Mouse (Mus musculus) neural tube, embryonic 14.5 days (tissue): ENCODE measurements at regions not wholly inside any gene's neighbourhood (a gene's known extent, or its start where the extent isn't known, plus 50 kb on each side); places are given as distances from the start of the nearest gene placed in this dataset.

Experiments
- ATAC-seq: fragments of 200-750 bp; cut with Nextera tagmentation; 2 replicates; pipeline ENCODE4 v1.8.0; 2017; ENCODE audit warnings: low read depth, mild to moderate bottlenecking, moderate TSS enrichment, moderate library complexity
- H3K27ac ChIP-seq: fragments of 300-500 bp; sonication (generic); 2 replicates; pipeline ENCODE4 v1.5.1; 2014; ENCODE audit warnings: low read depth, mild to moderate bottlenecking, control low read depth, low read length, moderate library complexity, mixed read lengths
- H3K27me3 ChIP-seq: fragments of 300-500 bp; sonication (generic); 2 replicates; pipeline ENCODE4 v1.6.1; 2014; ENCODE audit warnings: low read length; ENCODE audit not compliant: control insufficient read depth, insufficient read depth
- H3K36me3 ChIP-seq: fragments of 300-500 bp; sonication (generic); 2 replicates; pipeline ENCODE4 v1.6.1; 2014; ENCODE audit warnings: low read length, mixed read lengths; ENCODE audit not compliant: control insufficient read depth, insufficient read depth
- H3K4me1 ChIP-seq: fragments of 300-500 bp; sonication (generic); 2 replicates; pipeline ENCODE4 v1.6.1; 2014; ENCODE audit warnings: low read length; ENCODE audit not compliant: control insufficient read depth, insufficient read depth
- H3K4me2 ChIP-seq: fragments of 300-500 bp; sonication (generic); 2 replicates; pipeline ENCODE4 v1.6.1; 2014; ENCODE audit warnings: mild to moderate bottlenecking, low read depth, low read length, control low read depth
- H3K4me3 ChIP-seq: fragments of 300-500 bp; sonication (generic); 2 replicates; pipeline ENCODE4 v1.5.1; 2014; ENCODE audit warnings: low read depth, low read length, control low read depth, mixed read lengths
- H3K9ac ChIP-seq: fragments of 300-500 bp; sonication (generic); replicated peaks from 2 replicates; pipeline ENCODE4 v1.6.1; 2014; ENCODE audit warnings: low read depth, mild to moderate bottlenecking, control low read depth, low read length, mixed read lengths
- H3K9me3 ChIP-seq: fragments of 300-500 bp; sonication (generic); 2 replicates; pipeline ENCODE4 v1.6.1; 2016; ENCODE audit warnings: low read length; ENCODE audit not compliant: control insufficient read depth
- WGBS: fragments of 180-500 bp; shearing (Covaris S2); extraction: QIAGEN DNeasy Blood & Tissue Kit; methylation state at CpG from one replicate; pipeline ENCODE4 v1.1.7; 2014; 5-methylcytosine and 5-hydroxymethylcytosine counted together

DNA sequence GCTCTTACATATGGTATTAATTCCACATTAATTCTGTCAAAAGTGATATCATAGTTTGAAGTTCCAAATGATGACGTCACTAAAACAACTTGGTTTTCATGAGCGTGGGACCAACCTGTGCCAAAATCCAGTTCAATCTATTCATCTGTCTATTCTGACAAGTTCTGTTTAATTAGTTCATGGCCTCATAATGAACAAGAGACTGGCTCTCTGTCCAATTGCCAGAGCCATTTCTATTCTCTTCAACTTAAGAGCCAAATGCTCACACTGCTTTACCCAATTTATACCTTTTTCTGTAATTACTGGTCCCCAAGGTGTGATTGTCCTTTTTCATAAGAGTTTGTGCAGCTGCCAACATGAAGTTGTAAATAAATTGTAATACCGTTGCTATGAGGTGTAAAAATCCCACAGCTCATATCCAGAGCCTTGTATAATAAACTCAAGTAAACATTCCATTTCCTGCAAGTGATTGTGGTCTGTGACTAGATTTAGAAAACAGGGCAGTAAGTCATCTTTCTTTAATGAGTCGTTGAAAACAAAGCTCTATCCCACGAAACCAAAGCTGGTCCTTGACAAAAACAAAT lies 446.2 kb downstream of the Rab28 start:
- no peaks in the 10 kb centered on the region for H3K36me3 ChIP-seq
- no peaks in the 10 kb centered on the region for H3K9me3 ChIP-seq
- H3K4me2 ChIP-seq, result no peak overlapping the region
- H3K4me1 ChIP-seq, result no peaks in the 10 kb centered on the region
- no peak overlapping the region for H3K4me3 ChIP-seq
- ATAC-seq, result 0 out of 2 replicates have a peak, but pooled peaks have one; percentile 51
- H3K9ac ChIP-seq, result no peak overlapping the region
- H3K27me3 ChIP-seq, result no peaks in the 10 kb centered on the region
- no peak overlapping the region for H3K27ac ChIP-seq
- 69% methylated on average over 5 of the region's 5 CpGs for WGBS
